Mouse (Mus musculus) lung, postnatal 0 days (tissue): ENCODE data around the gene Rufy2. TPM values are rescaled to one million over a fixed set of nuclear protein-coding genes. Genes with fewer than 3 reads are reported as not detected.

Source experiments
- ATAC-seq: fragments of 200-750 bp; cut with Nextera tagmentation; 2 replicates; pipeline ENCODE4 v1.8.0; 2017; ENCODE audit warnings: moderate library complexity
- DNase-seq: peaks from one replicate; pipeline ENCODE4 v3.0.0-alpha.2; 2016; ENCODE audit warnings: low spot score
- H3K27ac ChIP-seq: fragments of 300-500 bp; sonication (generic); 2 replicates; pipeline ENCODE4 v1.5.1; 2014; ENCODE audit warnings: antibody characterized with exemption, mild to moderate bottlenecking, low read length, mixed read lengths
- H3K27me3 ChIP-seq: fragments of 300-500 bp; sonication (generic); replicated peaks from 2 replicates; pipeline ENCODE4 v1.6.1; 2014; ENCODE audit warnings: low read length, mixed read lengths; ENCODE audit not compliant: insufficient read depth
- H3K36me3 ChIP-seq: fragments of 300-500 bp; sonication (generic); 2 replicates; pipeline ENCODE4 v1.6.1; 2014; ENCODE audit warnings: low read length, mixed read lengths; ENCODE audit not compliant: insufficient read depth
- H3K4me1 ChIP-seq: fragments of 300-500 bp; sonication (generic); 2 replicates; pipeline ENCODE4 v1.6.1; 2014; ENCODE audit warnings: antibody characterized with exemption, low read depth, low read length, mixed read lengths; ENCODE audit not compliant: insufficient read depth
- H3K4me2 ChIP-seq: fragments of 300-500 bp; sonication (generic); replicated peaks from 2 replicates; pipeline ENCODE4 v1.6.1; 2014; ENCODE audit warnings: low read depth, mild to moderate bottlenecking, low read length, moderate library complexity, mixed read lengths
- H3K4me3 ChIP-seq: fragments of 300-500 bp; sonication (generic); 2 replicates; pipeline ENCODE4 v1.5.1; 2014; ENCODE audit warnings: low read depth, low read length
- H3K9ac ChIP-seq: fragments of 300-500 bp; sonication (generic); replicated peaks from 2 replicates; pipeline ENCODE4 v1.6.1; 2014; ENCODE audit warnings: low read depth, mild to moderate bottlenecking
- H3K9me3 ChIP-seq: fragments of 300-500 bp; sonication (generic); 2 replicates; pipeline ENCODE4 v1.6.1; 2016; ENCODE audit warnings: low read length, mixed read lengths
- CTCF ChIP-seq: IDR thresholded peaks from 2 replicates; pipeline ENCODE4 v1.5.1; 2016; ENCODE audit warnings: antibody characterized with exemption, mild to moderate bottlenecking
- EP300 ChIP-seq: IDR thresholded peaks from 2 replicates; pipeline ENCODE4 v1.6.1; 2016; ENCODE audit warnings: antibody characterized with exemption, mild to moderate bottlenecking, control low read depth
- WGBS: fragments of 180-500 bp; shearing (Covaris S2); extraction: QIAGEN DNeasy Blood & Tissue Kit; methylation state at CpG from one replicate; pipeline ENCODE4 v1.1.7; 2014; 5-methylcytosine and 5-hydroxymethylcytosine counted together
- polyA plus RNA-seq: library from polyadenylated mRNA; unstranded; fragments of >200 nt; fragmentation: Nextera tagmentation; extraction: Ambion mirVana; gene quantifications from 2 replicates; pipeline ENCODE4 v1.2.1, GENCODE M21; 2015

Gene Rufy2
- polyA plus RNA-seq, 1 experiment from 2014 or later: 13.9 TPM

- no peak overlapping the region for H3K9ac ChIP-seq
- ATAC-seq (no peak), DNase-seq (no peak)
- H3K9me3 ChIP-seq: no peaks in the 10 kb centered on the region
- H3K27ac ChIP-seq: no peak overlapping the region
- H3K27me3 ChIP-seq: no peaks in the 10 kb centered on the region
- 77% methylated on average over 4 of the region's 4 CpGs for WGBS
- 0 out of 2 replicates have a peak, but pooled peaks cover 3% of the 10 kb centered on the region for H3K4me1 ChIP-seq
- peaks cover 21% of the 10 kb centered on the region for H3K36me3 ChIP-seq
- no peak overlapping the region for H3K4me2 ChIP-seq
- no peak overlapping the region for H3K4me3 ChIP-seq
- no peak for TF ChIP-seq CTCF
Observed at GRCm38 (mm10) chr10:63010268-63010667, 30.2 kb downstream of the Rufy2 start.

- no peaks in the 10 kb centered on the region for H3K9me3 ChIP-seq
- no peak overlapping the region for H3K9ac ChIP-seq
- DNase-seq: no peak
- TF ChIP-seq CTCF: no peak
- TF ChIP-seq EP300: no peak
- H3K4me3 ChIP-seq: no peak overlapping the region
- ATAC-seq: no peak
- H3K4me1 ChIP-seq: 0 out of 2 replicates have a peak, but pooled peaks cover 3% of the 10 kb centered on the region
- H3K27ac ChIP-seq: no peak overlapping the region
- no peak overlapping the region for H3K4me2 ChIP-seq
- 89% methylated on average over 6 of the region's 6 CpGs for WGBS
- peaks cover 31% of the 10 kb centered on the region for H3K36me3 ChIP-seq
- H3K27me3 ChIP-seq: no peaks in the 10 kb centered on the region
Observed at GRCm38 (mm10) chr10:63011556-63011955, 31.5 kb downstream of the Rufy2 start.

GRCm38 (mm10) chr10:63013476-63013875 is 33.5 kb downstream of the Rufy2 start:
- no peak overlapping the region for H3K27ac ChIP-seq
- no peak overlapping the region for H3K4me2 ChIP-seq
- H3K4me3 ChIP-seq: no peak overlapping the region
- no peak overlapping the region for H3K9ac ChIP-seq
- WGBS: 64% methylated on average over 3 of the region's 3 CpGs
- no peaks in the 10 kb centered on the region for H3K4me1 ChIP-seq
- H3K27me3 ChIP-seq: no peaks in the 10 kb centered on the region
- ATAC-seq (no peak), DNase-seq (no peak)
- peaks cover 44% of the 10 kb centered on the region for H3K36me3 ChIP-seq
- H3K9me3 ChIP-seq: no peaks in the 10 kb centered on the region
- TF ChIP-seq CTCF (no peak), EP300 (no peak)

- ATAC-seq: peak; percentile 89
- peaks cover 44% of the 10 kb centered on the region for H3K36me3 ChIP-seq
- 53% methylated on average over 9 of the region's 9 CpGs for WGBS
- no peak overlapping the region for H3K9ac ChIP-seq
- no peaks in the 10 kb centered on the region for H3K9me3 ChIP-seq
- peak; percentile 77 for DNase-seq
- H3K4me1 ChIP-seq: no peaks in the 10 kb centered on the region
- peak; percentile 22; the same call in 1 of the 2 replicates for TF ChIP-seq CTCF
- TF ChIP-seq EP300: no peak
- H3K4me2 ChIP-seq: no peak overlapping the region
- no peaks in the 10 kb centered on the region for H3K27me3 ChIP-seq
- no peak overlapping the region for H3K27ac ChIP-seq
- no peak overlapping the region for H3K4me3 ChIP-seq
Observed at GRCm38 (mm10) chr10:63014168-63014567, 34.1 kb downstream of the Rufy2 start.

- Histone ChIP-seq H3K4me3 (no peak overlapping the region), H3K4me1 (peaks cover 10% of the 10 kb centered on the region; the same call in 1 of the 2 replicates), H3K27me3 (no peaks in the 10 kb centered on the region), H3K36me3 (peaks cover 24% of the 10 kb centered on the region; the same call in 1 of the 2 replicates), H3K9ac (no peak overlapping the region), H3K27ac (no peak overlapping the region), H3K9me3 (no peaks in the 10 kb centered on the region), H3K4me2 (no peak overlapping the region)
- WGBS: 80% methylated on average over 6 of the region's 6 CpGs
- no peak for DNase-seq
- ATAC-seq: no peak
- TF ChIP-seq CTCF (no peak), EP300 (no peak)
Observed at GRCm38 (mm10) chr10:63019304-63019703, 39.3 kb downstream of the Rufy2 start.

- H3K4me2 ChIP-seq: peak overlapping the region; percentile 64
- no peak for ATAC-seq
- peak overlapping the region; percentile 98; the same call in 1 of the 2 replicates for H3K9ac ChIP-seq
- peaks cover 10% of the 10 kb centered on the region; the same call in 1 of the 2 replicates for H3K4me1 ChIP-seq
- H3K9me3 ChIP-seq: no peaks in the 10 kb centered on the region
- H3K27me3 ChIP-seq: no peaks in the 10 kb centered on the region
- no peak for DNase-seq
- WGBS: 26% methylated on average over 4 of the region's 4 CpGs
- peaks cover 12% of the 10 kb centered on the region; the same call in 1 of the 2 replicates for H3K36me3 ChIP-seq
- peak overlapping the region; percentile 88; the same call in 1 of the 2 replicates for H3K4me3 ChIP-seq
- no peak overlapping the region for H3K27ac ChIP-seq
- no peak for TF ChIP-seq CTCF
- TF ChIP-seq EP300: no peak
Observed at GRCm38 (mm10) chr10:63021702-63022101, 41.7 kb downstream of the Rufy2 start.
